Mouse (Mus musculus): Measurements from ENCODE around the gene Cep97. TPM values are rescaled to one million over a fixed set of nuclear protein-coding genes. Genes with fewer than 3 reads are reported as not detected.

Cep97 gene
- polyA plus RNA-seq (2012; ENCODE audit: insufficient read depth, low replicate concordance), result 0.49 TPM in 1 of 2 replicates, not detected in the other

GRCm38 (mm10) chr16:55934453-55935037, at the start of gene Cep97:
Cep97 (minus strand) TSS chr16:55934855.
- H3K27me3 ChIP-seq (replicated peaks), result no peaks in the 10 kb centered on the region
- no peak for TF ChIP-seq FLI1 (IDR thresholded peaks at IDR 0.05; ENCODE audit: low read length)
- TF ChIP-seq GATA1 (IDR thresholded peaks at IDR 0.05; ENCODE audit: borderline replicate concordance, low read length), result no peak
- no peaks in the 10 kb centered on the region for H3K9me3 ChIP-seq
- H3K36me3 ChIP-seq (replicated peaks; ENCODE audit: low read length), result peaks cover 4% of the 10 kb centered on the region
- peaks cover 22% of the 10 kb centered on the region for H3K4me1 ChIP-seq
- peak within 1 kb of the TSS; percentile 96 for H3K4me3 ChIP-seq (replicated peaks)

GRCm38 (mm10) chr16:55974903-55975285, 40.2 kb upstream of the Cep97 start:
- no peaks in the 10 kb centered on the region for H3K27me3 ChIP-seq (replicated peaks)
- peak overlapping the region; percentile 99 for H3K4me3 ChIP-seq (replicated peaks)
- peaks cover 47% of the 10 kb centered on the region for H3K4me1 ChIP-seq
- no peak for TF ChIP-seq FLI1 (IDR thresholded peaks at IDR 0.05; ENCODE audit: low read length)
- TF ChIP-seq GATA1 (IDR thresholded peaks at IDR 0.05; ENCODE audit: borderline replicate concordance, low read length), result no peak
- H3K9me3 ChIP-seq, result no peaks in the 10 kb centered on the region
- H3K36me3 ChIP-seq (replicated peaks; ENCODE audit: low read length), result peaks cover 35% of the 10 kb centered on the region

- no peaks in the 10 kb centered on the region for H3K27me3 ChIP-seq (replicated peaks)
- no peaks in the 10 kb centered on the region for H3K9me3 ChIP-seq
- H3K36me3 ChIP-seq (replicated peaks; ENCODE audit: low read length), result peaks cover 39% of the 10 kb centered on the region
- peaks cover 52% of the 10 kb centered on the region for H3K4me1 ChIP-seq
- peak overlapping the region; percentile 99 for H3K4me3 ChIP-seq (replicated peaks)
- TF ChIP-seq GATA1 (IDR thresholded peaks at IDR 0.05; ENCODE audit: borderline replicate concordance, low read length) (no peak), FLI1 (IDR thresholded peaks at IDR 0.05; ENCODE audit: low read length) (no peak)
These were observed 39.7 kb upstream of the Cep97 start for GRCm38 (mm10) chr16:55974256-55974902.

- Histone ChIP-seq H3K36me3 (replicated peaks; ENCODE audit: low read length) (peaks cover 46% of the 10 kb centered on the region), H3K4me1 (peaks cover 56% of the 10 kb centered on the region), H3K9me3 (no peaks in the 10 kb centered on the region), H3K27me3 (replicated peaks) (no peaks in the 10 kb centered on the region), H3K4me3 (replicated peaks) (peak within 1 kb of the TSS; percentile 99)
- peak; percentile 90; the same call in 1 of the 2 replicates for TF ChIP-seq FLI1 (IDR thresholded peaks at IDR 0.05; ENCODE audit: low read length)
- TF ChIP-seq GATA1 (IDR thresholded peaks at IDR 0.05; ENCODE audit: borderline replicate concordance, low read length), result no peak
These were observed 39.0 kb upstream of the Cep97 start, which contains the start of gene Zbtb11 for GRCm38 (mm10) chr16:55973431-55974255. Zbtb11 (plus strand) TSS chr16:55973883.

GRCm38 (mm10) chr16:55972626-55973201, 38.1 kb upstream of the Cep97 start:
- no peak for TF ChIP-seq FLI1 (IDR thresholded peaks at IDR 0.05; ENCODE audit: low read length)
- TF ChIP-seq GATA1 (IDR thresholded peaks at IDR 0.05; ENCODE audit: borderline replicate concordance, low read length), result no peak
- H3K36me3 ChIP-seq (replicated peaks; ENCODE audit: low read length), result peaks cover 43% of the 10 kb centered on the region

GRCm38 (mm10) chr16:55971735-55972615, 37.3 kb upstream of the Cep97 start:
- Histone ChIP-seq H3K4me1 (peaks cover 64% of the 10 kb centered on the region), H3K36me3 (replicated peaks; ENCODE audit: low read length) (peaks cover 46% of the 10 kb centered on the region), H3K4me3 (replicated peaks) (no peak overlapping the region)

More at GRCm38 (mm10) chr16:55972626-55973201, 38.1 kb upstream of the Cep97 start:
- H3K9me3 ChIP-seq, result no peaks in the 10 kb centered on the region
- H3K4me1 ChIP-seq, result peaks cover 59% of the 10 kb centered on the region
- no peaks in the 10 kb centered on the region for H3K27me3 ChIP-seq (replicated peaks)
- peak overlapping the region; percentile 99 for H3K4me3 ChIP-seq (replicated peaks)

GRCm38 (mm10) chr16:55970416-55970815, 35.8 kb upstream of the Cep97 start:
- Histone ChIP-seq H3K4me1 (peaks cover 55% of the 10 kb centered on the region), H3K9me3 (no peaks in the 10 kb centered on the region), H3K36me3 (replicated peaks; ENCODE audit: low read length) (peaks cover 46% of the 10 kb centered on the region), H3K27me3 (replicated peaks) (no peaks in the 10 kb centered on the region), H3K4me3 (replicated peaks) (no peak overlapping the region)
- TF ChIP-seq GATA1 (IDR thresholded peaks at IDR 0.05; ENCODE audit: borderline replicate concordance, low read length), result no peak
- TF ChIP-seq FLI1 (IDR thresholded peaks at IDR 0.05; ENCODE audit: low read length), result no peak

More at GRCm38 (mm10) chr16:55971735-55972615, 37.3 kb upstream of the Cep97 start:
- H3K9me3 ChIP-seq, result no peaks in the 10 kb centered on the region
- no peaks in the 10 kb centered on the region for H3K27me3 ChIP-seq (replicated peaks)
- TF ChIP-seq FLI1 (IDR thresholded peaks at IDR 0.05; ENCODE audit: low read length) (no peak), GATA1 (IDR thresholded peaks at IDR 0.05; ENCODE audit: borderline replicate concordance, low read length) (no peak)

GRCm38 (mm10) chr16:55969147-55969546, 34.5 kb upstream of the Cep97 start:
- TF ChIP-seq GATA1 (IDR thresholded peaks at IDR 0.05; ENCODE audit: borderline replicate concordance, low read length) (no peak), FLI1 (IDR thresholded peaks at IDR 0.05; ENCODE audit: low read length) (no peak)
- Histone ChIP-seq H3K36me3 (replicated peaks; ENCODE audit: low read length) (peaks cover 46% of the 10 kb centered on the region), H3K4me1 (peaks cover 61% of the 10 kb centered on the region), H3K9me3 (no peaks in the 10 kb centered on the region), H3K4me3 (replicated peaks) (no peak overlapping the region), H3K27me3 (replicated peaks) (no peaks in the 10 kb centered on the region)
